Mouse (Mus musculus): ENCODE measurements around the gene Neurl2.
A peak's percentile ranks its signal among the peaks of the same experiment; 100 is the strongest.

DNA sequence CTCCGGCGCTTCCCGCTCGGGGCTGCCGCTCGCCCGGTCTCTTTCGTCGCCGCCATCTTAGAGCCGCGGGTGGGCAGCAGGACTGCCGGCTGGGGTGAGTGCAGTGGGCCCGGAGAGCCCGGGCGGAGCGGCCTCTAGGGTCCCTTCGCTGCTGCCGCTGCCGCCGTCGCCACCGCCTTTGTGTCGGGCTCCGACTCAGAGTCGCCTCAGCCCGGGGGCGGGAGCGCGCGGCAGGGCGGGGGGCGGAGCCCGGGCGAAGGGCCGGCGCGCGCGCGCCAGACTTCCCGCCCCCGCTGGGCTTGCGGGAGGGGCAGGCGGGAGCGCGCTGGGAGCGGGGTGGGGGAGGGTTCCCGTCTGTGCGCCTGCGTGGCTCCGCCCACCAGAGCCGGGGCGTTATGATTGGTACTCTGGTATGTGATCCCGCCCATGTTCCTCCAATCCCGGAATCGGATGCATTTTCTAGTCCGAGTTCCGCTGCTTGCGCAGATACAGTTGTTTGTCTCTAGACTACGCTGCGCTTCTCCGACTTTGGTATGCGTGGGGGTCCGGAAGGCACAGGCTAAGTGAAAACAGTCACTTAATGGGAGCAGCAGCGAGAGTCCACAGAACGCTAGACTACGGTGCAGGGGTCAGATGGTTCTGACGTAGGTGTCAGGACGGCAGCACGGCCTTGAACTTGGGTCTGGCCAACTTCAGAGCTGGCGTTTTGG is 46.5 kb upstream of the Neurl2 start:
- TF ChIP-seq CTCF (IDR thresholded peaks at IDR 0.05; ENCODE audit: borderline replicate concordance, insufficient read depth, low read depth, low read length) = no peak
- TF ChIP-seq POLR2A (IDR thresholded peaks at IDR 0.05; ENCODE audit: borderline replicate concordance, insufficient read depth, low read length) = peak; percentile 90; the same call in 1 of the 2 replicates

All from cerebellum, adult 2 months (tissue).